In the genomic region with DNA sequence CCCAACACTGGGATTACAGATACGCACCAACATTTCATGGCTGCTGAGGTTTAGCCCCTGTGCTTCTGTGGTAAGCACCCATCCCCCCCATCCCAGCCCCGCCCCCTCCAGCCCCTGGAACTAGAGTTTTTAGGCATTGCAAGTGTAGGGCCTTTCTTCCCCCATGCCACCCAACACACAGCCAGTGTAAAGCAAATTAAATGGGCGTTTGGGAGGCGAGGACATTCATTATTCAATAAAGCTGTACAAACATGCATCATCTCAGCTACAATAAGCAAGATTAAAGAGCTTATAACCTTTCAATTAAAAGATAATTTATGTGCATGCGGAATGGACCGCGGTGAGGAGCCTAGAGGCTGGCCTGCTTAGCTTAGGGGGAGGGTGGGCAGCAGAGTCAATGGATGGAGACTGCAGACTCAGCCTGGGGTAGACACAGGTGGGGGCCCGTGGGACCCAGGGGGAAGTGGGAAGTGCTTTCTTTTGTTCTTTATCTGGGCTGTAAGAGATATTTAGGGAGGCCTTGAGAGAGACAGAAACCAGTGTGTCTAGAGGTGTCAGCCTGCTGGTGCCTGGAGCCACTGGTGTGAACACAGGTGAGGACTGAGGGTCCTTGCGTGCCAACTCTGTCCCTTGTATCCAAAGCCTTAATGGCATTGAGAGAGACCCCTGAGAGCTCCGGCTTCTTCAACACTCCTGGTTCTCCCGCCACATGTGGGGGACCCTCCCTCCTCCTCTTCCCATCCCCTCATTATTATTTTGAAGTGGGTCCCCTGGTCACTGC, we compare ENCODE assay signal across 27 mouse cellular contexts. TPM values are rescaled to one million over a fixed set of nuclear protein-coding genes. Genes with fewer than 3 reads are reported as not detected.
DNase-seq lines count a peak whose midpoint lies in the region; ATAC-seq and TF ChIP-seq lines count a peak whose summit lies in the region.
"Had no signal": no experiment of that assay in that cellular context is flagged by ENCODE, and none has a peak within 500 bp of the region (broad histone marks: within the 10 kb centered on the region; RNA-seq: fewer than 3 reads in every experiment).

No protein-coding gene starts in this region.

- no peak overlapping the region for H3K27ac ChIP-seq in forebrain, embryonic 11.5 days (ENCODE audit: low read depth, low read length)
- H3K27ac ChIP-seq in forebrain, postnatal 0 days (ENCODE audit: low read depth, low read length), result no peak overlapping the region
- H3K27ac ChIP-seq in hindbrain, embryonic 12.5 days, result no peak overlapping the region
- no peak overlapping the region for H3K27ac ChIP-seq in hindbrain, embryonic 16.5 days (ENCODE audit: low read depth, low read length)
- H3K27ac ChIP-seq in forebrain, embryonic 14.5 days (ENCODE audit: low read depth, low read length), result no peak overlapping the region
- peak overlapping the region; percentile 53 for H3K27ac ChIP-seq in midbrain, embryonic 13.5 days
- H3K27ac ChIP-seq: limb, embryonic 13.5 days; stomach, embryonic 15.5 days had no signal

- WGBS in forebrain, embryonic 11.5 days, result 22% methylated on average over 11 of the region's 11 CpGs
- 17% methylated on average over 11 of the region's 11 CpGs for WGBS in forebrain, postnatal 0 days
- 34% methylated on average over 11 of the region's 11 CpGs for WGBS in hindbrain, embryonic 12.5 days
- 27% methylated on average over 11 of the region's 11 CpGs for WGBS in hindbrain, embryonic 16.5 days
- 14% methylated on average over 11 of the region's 11 CpGs for WGBS in forebrain, embryonic 14.5 days
- 17% methylated on average over 11 of the region's 11 CpGs for WGBS in midbrain, embryonic 13.5 days

- peak; percentile 76; the same call in 1 of the 2 replicates for ATAC-seq in forebrain, embryonic 11.5 days (replicated peaks; ENCODE audit: low FRiP score)
- ATAC-seq in forebrain, postnatal 0 days, result no peak
- ATAC-seq in hindbrain, embryonic 12.5 days (ENCODE audit: low FRiP score), result peak; percentile 64
- ATAC-seq in hindbrain, embryonic 16.5 days, result no peak; the same call in 1 of the 2 replicates
- peak; percentile 75 for ATAC-seq in forebrain, embryonic 14.5 days
- peak; percentile 84 for ATAC-seq in midbrain, embryonic 13.5 days
- ATAC-seq in monocyte, adult 5-6 weeks (replicated peaks; ENCODE audit: insufficient number of reproducible peaks, low FRiP score, low TSS enrichment, poor library complexity, severe bottlenecking), result no peak
- ATAC-seq: intestine, postnatal 0 days had no signal

- no peak overlapping the region for H3K4me3 ChIP-seq in forebrain, embryonic 11.5 days (ENCODE audit: low read depth, low read length)
- H3K4me3 ChIP-seq in forebrain, postnatal 0 days (ENCODE audit: low read depth, low read length), result no peak overlapping the region
- H3K4me3 ChIP-seq in hindbrain, embryonic 12.5 days, result no peak overlapping the region
- no peak overlapping the region for H3K4me3 ChIP-seq in hindbrain, embryonic 16.5 days (ENCODE audit: low read length)
- H3K4me3 ChIP-seq in forebrain, embryonic 14.5 days (ENCODE audit: low read depth, low read length), result no peak overlapping the region
- no peak overlapping the region for H3K4me3 ChIP-seq in midbrain, embryonic 13.5 days (replicated peaks)
- H3K4me3 ChIP-seq: heart, embryonic 15.5 days; limb, embryonic 13.5 days; stomach, embryonic 15.5 days had no signal

- no peaks in the 10 kb centered on the region for H3K36me3 ChIP-seq in forebrain, embryonic 11.5 days (ENCODE audit: control insufficient read depth, insufficient read depth, low read length)
- H3K36me3 ChIP-seq in forebrain, postnatal 0 days (ENCODE audit: insufficient read depth), result no peaks in the 10 kb centered on the region
- no peaks in the 10 kb centered on the region for H3K36me3 ChIP-seq in hindbrain, embryonic 12.5 days
- no peaks in the 10 kb centered on the region for H3K36me3 ChIP-seq in hindbrain, embryonic 16.5 days (ENCODE audit: control insufficient read depth, insufficient read depth, low read length)
- no peaks in the 10 kb centered on the region for H3K36me3 ChIP-seq in forebrain, embryonic 14.5 days (ENCODE audit: control insufficient read depth, insufficient read depth, low read length)
- no peaks in the 10 kb centered on the region for H3K36me3 ChIP-seq in midbrain, embryonic 13.5 days
- H3K36me3 ChIP-seq: G1E; heart, embryonic 15.5 days; limb, embryonic 13.5 days; stomach, embryonic 15.5 days had no signal

- no peak overlapping the region for H3K4me2 ChIP-seq in forebrain, embryonic 11.5 days (ENCODE audit: low read depth, low read length, severe bottlenecking)
- no peak overlapping the region for H3K4me2 ChIP-seq in forebrain, postnatal 0 days (ENCODE audit: low read depth)
- H3K4me2 ChIP-seq in hindbrain, embryonic 12.5 days (replicated peaks), result no peak overlapping the region
- H3K4me2 ChIP-seq in hindbrain, embryonic 16.5 days (ENCODE audit: low read length), result no peak overlapping the region
- no peak overlapping the region for H3K4me2 ChIP-seq in forebrain, embryonic 14.5 days (ENCODE audit: low read length)
- no peak overlapping the region for H3K4me2 ChIP-seq in midbrain, embryonic 13.5 days (replicated peaks)
- H3K4me2 ChIP-seq: heart, embryonic 15.5 days; limb, embryonic 13.5 days; lung, embryonic 14.5 days; stomach, embryonic 15.5 days had no signal

- H3K9ac ChIP-seq in forebrain, embryonic 11.5 days (ENCODE audit: low read length), result no peak overlapping the region
- no peak overlapping the region for H3K9ac ChIP-seq in forebrain, postnatal 0 days
- H3K9ac ChIP-seq in hindbrain, embryonic 12.5 days, result no peak overlapping the region
- H3K9ac ChIP-seq in hindbrain, embryonic 16.5 days (ENCODE audit: low read depth, low read length), result no peak overlapping the region; the same call in 1 of the 2 replicates
- no peak overlapping the region for H3K9ac ChIP-seq in forebrain, embryonic 14.5 days (ENCODE audit: low read length)
- H3K9ac ChIP-seq in midbrain, embryonic 13.5 days (replicated peaks), result no peak overlapping the region
- H3K9ac ChIP-seq: heart, embryonic 15.5 days; limb, embryonic 13.5 days; lung, embryonic 14.5 days; stomach, embryonic 15.5 days had no signal

- H3K27me3 ChIP-seq in forebrain, embryonic 11.5 days (ENCODE audit: control insufficient read depth, insufficient read depth, low read length), result no peaks in the 10 kb centered on the region; the same call in 1 of the 2 replicates
- no peaks in the 10 kb centered on the region for H3K27me3 ChIP-seq in forebrain, postnatal 0 days (ENCODE audit: insufficient read depth, low read length)
- peaks cover 28% of the 10 kb centered on the region for H3K27me3 ChIP-seq in hindbrain, embryonic 12.5 days
- H3K27me3 ChIP-seq in hindbrain, embryonic 16.5 days (replicated peaks; ENCODE audit: control insufficient read depth, insufficient read depth, low read length), result no peaks in the 10 kb centered on the region
- H3K27me3 ChIP-seq in forebrain, embryonic 14.5 days (replicated peaks; ENCODE audit: control insufficient read depth, insufficient read depth, low read length), result peaks cover 6% of the 10 kb centered on the region; the same call in 1 of the 2 replicates
- H3K27me3 ChIP-seq in midbrain, embryonic 13.5 days, result peaks cover 27% of the 10 kb centered on the region
- H3K27me3 ChIP-seq: stomach, embryonic 15.5 days had no signal

- DNase-seq in forebrain, embryonic 11.5 days (ENCODE audit: low spot score), result no peak
- no peak for DNase-seq in forebrain, postnatal 0 days
- peak; percentile 49 for DNase-seq in forebrain, embryonic 14.5 days (ENCODE audit: low spot score)
- no peak for DNase-seq in gastrocnemius, postnatal 4 days (ENCODE audit: low spot score in 2 of 2)
- DNase-seq: adrenal gland, postnatal 25 days; cerebellum, adult 18-20 months; cerebellum, postnatal 36 days; heart, adult 11 months; layer of hippocampus, postnatal 36 days; lung, embryonic 14.5 days; lung, postnatal 36 days; retina, postnatal 1 day; thymus, adult 18-20 months had no signal

- TF ChIP-seq CTCF in forebrain, postnatal 0 days (IDR thresholded peaks at IDR 0.05; ENCODE audit: low read depth), result no peak

- H3K4me1 ChIP-seq in forebrain, embryonic 11.5 days (replicated peaks; ENCODE audit: control insufficient read depth, insufficient read depth, low read length), result peaks cover 7% of the 10 kb centered on the region; the same call in 1 of the 2 replicates
- H3K4me1 ChIP-seq in forebrain, postnatal 0 days (ENCODE audit: insufficient read depth), result 0 out of 2 replicates have a peak, but pooled peaks cover 8% of the 10 kb centered on the region
- H3K4me1 ChIP-seq in hindbrain, embryonic 12.5 days, result peaks cover 15% of the 10 kb centered on the region
- H3K4me1 ChIP-seq in hindbrain, embryonic 16.5 days (ENCODE audit: control insufficient read depth, insufficient read depth, low read depth, low read length), result no peaks in the 10 kb centered on the region; the same call in none of the 2 replicates
- H3K4me1 ChIP-seq in forebrain, embryonic 14.5 days (ENCODE audit: control insufficient read depth, insufficient read depth, low read length), result peaks cover 5% of the 10 kb centered on the region
- peaks cover 22% of the 10 kb centered on the region for H3K4me1 ChIP-seq in midbrain, embryonic 13.5 days (replicated peaks)
- H3K4me1 ChIP-seq: limb, embryonic 13.5 days; stomach, embryonic 15.5 days had no signal

- no peaks in the 10 kb centered on the region for H3K9me3 ChIP-seq in forebrain, embryonic 11.5 days (ENCODE audit: control insufficient read depth, low read length)
- no peaks in the 10 kb centered on the region for H3K9me3 ChIP-seq in forebrain, postnatal 0 days (ENCODE audit: low read length)
- no peaks in the 10 kb centered on the region for H3K9me3 ChIP-seq in hindbrain, embryonic 12.5 days (replicated peaks)
- no peaks in the 10 kb centered on the region for H3K9me3 ChIP-seq in hindbrain, embryonic 16.5 days (ENCODE audit: control insufficient read depth, low read length)
- H3K9me3 ChIP-seq in forebrain, embryonic 14.5 days (replicated peaks; ENCODE audit: control insufficient read depth, low read length), result no peaks in the 10 kb centered on the region
- H3K9me3 ChIP-seq in midbrain, embryonic 13.5 days, result no peaks in the 10 kb centered on the region
- H3K9me3 ChIP-seq: G1E; heart, embryonic 15.5 days; limb, embryonic 13.5 days; stomach, embryonic 15.5 days had no signal

RNA-seq across cellular contexts. Expression of gene Trhr2, which starts 10.0 kb away (rescaled TPM):
- polyA plus RNA-seq in forebrain, embryonic 11.5 days (2014; fragmentation: Nextera tagmentation; extraction: Ambion mirVana), result not detected in 2 replicates
- total RNA-seq in forebrain, postnatal 0 days (2014; rRNA removed), result 0.77 TPM in 1 of 2 replicates, not detected in the other
- 0.27 TPM in 1 of 2 replicates, not detected in the other for polyA plus RNA-seq in forebrain, postnatal 0 days (2015; fragmentation: Nextera tagmentation; extraction: Ambion mirVana)
- polyA plus RNA-seq in hindbrain, embryonic 12.5 days (2016; fragmentation: Nextera tagmentation; extraction: Ambion mirVana), result not detected in 2 replicates
- 0.39 and 0.60 TPM in 2 replicates for polyA plus RNA-seq in hindbrain, embryonic 16.5 days (2015; fragmentation: Nextera tagmentation; extraction: Ambion mirVana)
- polyA plus RNA-seq in forebrain, embryonic 14.5 days (2014; fragmentation: Nextera tagmentation; extraction: Ambion mirVana), result not detected in 2 replicates
- polyA plus RNA-seq in midbrain, embryonic 13.5 days (2015; fragmentation: Nextera tagmentation; extraction: Ambion mirVana), result not detected in 2 replicates
- total RNA-seq in gastrocnemius, postnatal 4 days (2021), result not detected
- not detected in 3 replicates for total RNA-seq in monocyte, adult 5-6 weeks (2017)
- total RNA-seq: adrenal gland, postnatal 25 days; G1E; gastrocnemius, adult 8-10 months; hematopoietic stem cell, adult 5-6 weeks; megakaryocyte-erythroid progenitor cell, adult 5-6 weeks; neutrophil, adult 5-6 weeks had no signal
- polyA plus RNA-seq: G1E; heart, embryonic 15.5 days; intestine, postnatal 0 days; kidney, embryonic 16.5 days; lung, embryonic 14.5 days; stomach, embryonic 15.5 days had no signal

RNA-seq across cellular contexts. Expression of gene Zc3h18, which starts 25.9 kb away (rescaled TPM):
- 54.8 and 57.4 TPM in 2 replicates for polyA plus RNA-seq in forebrain, embryonic 11.5 days (2014; fragmentation: Nextera tagmentation; extraction: Ambion mirVana)
- 38.1 and 40.9 TPM in 2 replicates for total RNA-seq in forebrain, postnatal 0 days (2014; rRNA removed)
- 23.8 and 27.3 TPM in 2 replicates for polyA plus RNA-seq in forebrain, postnatal 0 days (2015; fragmentation: Nextera tagmentation; extraction: Ambion mirVana)
- 64.0 and 64.4 TPM in 2 replicates for polyA plus RNA-seq in hindbrain, embryonic 12.5 days (2016; fragmentation: Nextera tagmentation; extraction: Ambion mirVana)
- 28.8 and 31.8 TPM in 2 replicates for polyA plus RNA-seq in hindbrain, embryonic 16.5 days (2015; fragmentation: Nextera tagmentation; extraction: Ambion mirVana)
- polyA plus RNA-seq in forebrain, embryonic 14.5 days (2014; fragmentation: Nextera tagmentation; extraction: Ambion mirVana), result 24.8 and 26.9 TPM in 2 replicates
- polyA plus RNA-seq in midbrain, embryonic 13.5 days (2015; fragmentation: Nextera tagmentation; extraction: Ambion mirVana), result 40.0 and 44.9 TPM in 2 replicates
- 10 to 100 TPM; 37.2 to 42.8 TPM for total RNA-seq in gastrocnemius, postnatal 4 days (2021)
- 57.4 to 76.1 TPM (median 69.7 TPM) in 3 replicates for total RNA-seq in monocyte, adult 5-6 weeks (2017)

Comparison
In these comparisons a context has a peak if more than half of its experiments do, and no peak if none do; other contexts are left out.
1. ATAC-seq: peak in forebrain, embryonic 11.5 days (single experiment), hindbrain, embryonic 12.5 days (single experiment), forebrain, embryonic 14.5 days (single experiment) and midbrain, embryonic 13.5 days (single experiment); none in forebrain, postnatal 0 days (single experiment), hindbrain, embryonic 16.5 days (single experiment) and monocyte, adult 5-6 weeks (single experiment).